Mouse (Mus musculus): ENCODE results near the gene Cotl1. TPM values are rescaled to one million over a fixed set of nuclear protein-coding genes. Genes with fewer than 3 reads are reported as not detected.

Gene Cotl1
- polyA plus RNA-seq, 1 experiment = 427 TPM

- WGBS = 45% methylated on average over 5 of the region's 5 CpGs
- Histone ChIP-seq H3K27me3 (replicated peaks; ENCODE audit: control insufficient read depth, insufficient read depth, low read length) (no peaks in the 10 kb centered on the region), H3K27ac (ENCODE audit: insufficient read depth, low read depth, low read length) (no peak overlapping the region), H3K4me3 (ENCODE audit: insufficient read depth, low read depth, low read length) (no peak overlapping the region), H3K36me3 (ENCODE audit: control insufficient read depth, insufficient read depth, low read length) (no peaks in the 10 kb centered on the region), H3K4me1 (ENCODE audit: control insufficient read depth, insufficient read depth, low read length) (peaks cover 37% of the 10 kb centered on the region)
- TF ChIP-seq POLR2A (IDR thresholded peaks at IDR 0.05; ENCODE audit: low read depth, low read length) (no peak), CTCF (conservative IDR thresholded peaks at IDR 0.05; ENCODE audit: insufficient read depth, insufficient read length, low read depth, low read length) (no peak)
- no peak for DNase-seq
Measured at GRCm38 (mm10) chr8:119832931-119833330, 7.4 kb downstream of the Cotl1 start.

GRCm38 (mm10) chr8:119832101-119832617 lies 8.2 kb downstream of the Cotl1 start:
- Histone ChIP-seq H3K4me1 (ENCODE audit: control insufficient read depth, insufficient read depth, low read length) (peaks cover 33% of the 10 kb centered on the region), H3K4me3 (ENCODE audit: insufficient read depth, low read depth, low read length) (no peak overlapping the region), H3K27me3 (replicated peaks; ENCODE audit: control insufficient read depth, insufficient read depth, low read length) (no peaks in the 10 kb centered on the region), H3K36me3 (ENCODE audit: control insufficient read depth, insufficient read depth, low read length) (no peaks in the 10 kb centered on the region), H3K27ac (ENCODE audit: insufficient read depth, low read depth, low read length) (no peak overlapping the region)
- WGBS = 31% methylated on average over 7 of the region's 7 CpGs
- TF ChIP-seq CTCF (conservative IDR thresholded peaks at IDR 0.05; ENCODE audit: insufficient read depth, insufficient read length, low read depth, low read length) (no peak), POLR2A (IDR thresholded peaks at IDR 0.05; ENCODE audit: low read depth, low read length) (no peak)
- DNase-seq = peak; percentile 38

- Histone ChIP-seq H3K27me3 (replicated peaks; ENCODE audit: control insufficient read depth, insufficient read depth, low read length) (no peaks in the 10 kb centered on the region), H3K36me3 (ENCODE audit: control insufficient read depth, insufficient read depth, low read length) (no peaks in the 10 kb centered on the region), H3K27ac (ENCODE audit: insufficient read depth, low read depth, low read length) (no peak overlapping the region), H3K4me3 (ENCODE audit: insufficient read depth, low read depth, low read length) (no peak overlapping the region), H3K4me1 (ENCODE audit: control insufficient read depth, insufficient read depth, low read length) (peaks cover 37% of the 10 kb centered on the region)
- WGBS = 16% methylated on average over 20 of the region's 20 CpGs
- no peak for TF ChIP-seq POLR2A (IDR thresholded peaks at IDR 0.05; ENCODE audit: low read depth, low read length)
- no peak for TF ChIP-seq CTCF (conservative IDR thresholded peaks at IDR 0.05; ENCODE audit: insufficient read depth, insufficient read length, low read depth, low read length)
- peak; percentile 91 for DNase-seq
Measured at GRCm38 (mm10) chr8:119831336-119831995, 8.9 kb downstream of the Cotl1 start.

DNA sequence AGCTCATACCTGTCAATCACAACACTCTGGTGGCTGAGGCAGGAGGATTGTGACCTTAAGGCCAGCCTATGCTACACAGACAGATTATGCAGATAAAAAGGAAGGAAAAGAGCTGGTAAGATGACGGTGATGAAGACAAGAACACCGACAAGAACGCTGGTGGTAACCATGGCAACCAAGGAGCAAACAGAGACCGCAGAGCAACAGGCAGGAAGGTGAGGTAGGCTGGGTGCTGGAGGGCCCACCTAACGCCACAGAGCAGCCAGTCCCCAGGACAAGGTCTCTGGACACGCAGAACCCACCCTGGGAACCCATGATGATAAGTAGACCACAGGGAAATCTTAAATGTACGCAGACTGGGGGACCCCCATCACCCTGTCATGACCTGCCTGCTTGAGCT lies 9.8 kb downstream of the Cotl1 start:
- H3K27ac ChIP-seq (ENCODE audit: insufficient read depth, low read depth, low read length) = no peak overlapping the region
- H3K36me3 ChIP-seq (ENCODE audit: control insufficient read depth, insufficient read depth, low read length) = no peaks in the 10 kb centered on the region
- DNase-seq = no peak
- no peaks in the 10 kb centered on the region for H3K27me3 ChIP-seq (replicated peaks; ENCODE audit: control insufficient read depth, insufficient read depth, low read length)
- H3K4me3 ChIP-seq (ENCODE audit: insufficient read depth, low read depth, low read length) = no peak overlapping the region
- peaks cover 44% of the 10 kb centered on the region for H3K4me1 ChIP-seq (ENCODE audit: control insufficient read depth, insufficient read depth, low read length)
- 65% methylated on average over 7 of the region's 7 CpGs for WGBS
- TF ChIP-seq POLR2A (IDR thresholded peaks at IDR 0.05; ENCODE audit: low read depth, low read length) (no peak), CTCF (conservative IDR thresholded peaks at IDR 0.05; ENCODE audit: insufficient read depth, insufficient read length, low read depth, low read length) (no peak)

DNA sequence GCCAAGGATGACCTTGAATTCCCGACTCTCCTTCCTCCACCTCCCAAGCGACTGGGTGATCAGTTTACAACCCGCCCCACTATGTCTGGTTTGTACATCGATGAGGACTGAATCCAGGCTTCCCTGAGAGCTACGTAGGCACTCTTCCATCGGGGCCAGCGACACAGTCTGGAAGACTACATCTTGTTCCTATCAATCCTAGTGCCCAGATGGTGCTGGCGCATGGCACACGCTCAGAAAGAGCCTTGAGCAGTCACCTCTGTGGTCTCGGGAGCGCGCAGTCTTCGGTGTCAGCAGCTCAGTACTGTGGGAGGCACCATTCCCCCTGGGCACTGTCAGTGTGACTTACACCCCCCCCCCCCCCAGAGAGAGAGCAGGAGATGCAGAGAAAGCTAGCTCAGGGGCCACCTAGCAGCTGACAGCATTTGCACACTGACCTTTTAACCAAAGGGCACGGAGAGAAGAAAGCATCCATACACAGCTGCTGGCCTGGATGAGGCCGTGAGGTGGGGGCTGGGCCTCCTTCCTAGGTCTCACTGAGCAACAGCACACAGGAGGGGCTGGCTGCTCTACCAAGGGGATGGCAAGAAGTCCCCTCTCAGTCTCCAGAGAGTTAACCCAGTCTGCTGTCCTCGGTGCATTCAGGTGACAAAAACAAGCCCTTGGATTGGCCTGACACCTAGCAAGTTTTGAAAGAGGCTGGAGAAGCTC lies 10.3 kb downstream of the Cotl1 start:
- H3K4me3 ChIP-seq (ENCODE audit: insufficient read depth, low read depth, low read length) = no peak overlapping the region
- peaks cover 45% of the 10 kb centered on the region for H3K4me1 ChIP-seq (ENCODE audit: control insufficient read depth, insufficient read depth, low read length)
- no peaks in the 10 kb centered on the region for H3K36me3 ChIP-seq (ENCODE audit: control insufficient read depth, insufficient read depth, low read length)
- H3K27ac ChIP-seq (ENCODE audit: insufficient read depth, low read depth, low read length) = no peak overlapping the region
- WGBS = 65% methylated on average over 16 of the region's 16 CpGs
- no peaks in the 10 kb centered on the region for H3K27me3 ChIP-seq (replicated peaks; ENCODE audit: control insufficient read depth, insufficient read depth, low read length)
- no peak for TF ChIP-seq CTCF (conservative IDR thresholded peaks at IDR 0.05; ENCODE audit: insufficient read depth, insufficient read length, low read depth, low read length)
- TF ChIP-seq POLR2A (IDR thresholded peaks at IDR 0.05; ENCODE audit: low read depth, low read length) = no peak
- no peak for DNase-seq

GRCm38 (mm10) chr8:119829420-119829819 lies 10.9 kb downstream of the Cotl1 start:
- WGBS = 50% methylated on average over 13 of the region's 13 CpGs
- Histone ChIP-seq H3K36me3 (ENCODE audit: control insufficient read depth, insufficient read depth, low read length) (no peaks in the 10 kb centered on the region), H3K4me3 (ENCODE audit: insufficient read depth, low read depth, low read length) (no peak overlapping the region), H3K27ac (ENCODE audit: insufficient read depth, low read depth, low read length) (no peak overlapping the region), H3K27me3 (replicated peaks; ENCODE audit: control insufficient read depth, insufficient read depth, low read length) (no peaks in the 10 kb centered on the region), H3K4me1 (ENCODE audit: control insufficient read depth, insufficient read depth, low read length) (peaks cover 44% of the 10 kb centered on the region)
- TF ChIP-seq CTCF (conservative IDR thresholded peaks at IDR 0.05; ENCODE audit: insufficient read depth, insufficient read length, low read depth, low read length) (no peak), POLR2A (IDR thresholded peaks at IDR 0.05; ENCODE audit: low read depth, low read length) (no peak)
- no peak for DNase-seq

DNA sequence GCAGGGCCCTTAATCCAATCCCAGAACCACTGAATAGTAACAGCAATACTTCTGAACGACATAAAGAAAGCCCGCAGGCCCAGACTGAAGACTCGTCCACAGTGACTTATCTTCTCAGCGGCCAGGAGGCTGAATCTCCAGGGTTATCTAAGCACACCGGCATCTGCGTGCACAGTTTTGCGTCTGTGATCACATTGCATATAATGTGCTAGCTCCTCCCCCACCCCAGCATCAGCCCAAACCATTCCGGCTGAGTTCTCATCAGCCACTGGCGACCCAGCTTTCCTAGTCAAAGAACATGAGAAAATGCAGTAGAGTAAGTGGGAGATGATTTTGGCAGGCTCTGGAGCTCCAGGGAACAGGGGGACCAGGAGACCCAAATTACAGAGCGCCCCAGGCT lies 11.3 kb downstream of the Cotl1 start:
- no peak overlapping the region for H3K27ac ChIP-seq (ENCODE audit: insufficient read depth, low read depth, low read length)
- no peak for TF ChIP-seq CTCF (conservative IDR thresholded peaks at IDR 0.05; ENCODE audit: insufficient read depth, insufficient read length, low read depth, low read length)
- no peak for TF ChIP-seq POLR2A (IDR thresholded peaks at IDR 0.05; ENCODE audit: low read depth, low read length)
- H3K36me3 ChIP-seq (ENCODE audit: control insufficient read depth, insufficient read depth, low read length) = no peaks in the 10 kb centered on the region
- WGBS = 75% methylated on average over 10 of the region's 10 CpGs
- no peaks in the 10 kb centered on the region for H3K27me3 ChIP-seq (replicated peaks; ENCODE audit: control insufficient read depth, insufficient read depth, low read length)
- H3K4me1 ChIP-seq (ENCODE audit: control insufficient read depth, insufficient read depth, low read length) = peaks cover 45% of the 10 kb centered on the region
- no peak for DNase-seq
- H3K4me3 ChIP-seq (ENCODE audit: insufficient read depth, low read depth, low read length) = no peak overlapping the region

Measured in kidney, adult 2 months (tissue).